Mouse (Mus musculus): ENCODE results near the gene Ap5m1.

The Ap5m1 gene

GRCm38 (mm10) chr14:49127162-49127779 lies 61.4 kb downstream of the Ap5m1 start:
- no peak for DNase-seq (ENCODE audit: low spot score)

GRCm38 (mm10) chr14:49128544-49129263 lies 62.8 kb downstream of the Ap5m1 start:
- DNase-seq (ENCODE audit: low spot score): no peak

GRCm38 (mm10) chr14:49132391-49132790 lies 66.5 kb downstream of the Ap5m1 start:
- DNase-seq (ENCODE audit: low spot score): no peak

- no peak for DNase-seq (ENCODE audit: low spot score)
Measured at GRCm38 (mm10) chr14:49138171-49138570, 72.3 kb downstream of the Ap5m1 start.

- no peak for DNase-seq (ENCODE audit: low spot score)
Measured at GRCm38 (mm10) chr14:49140756-49141155, 74.9 kb downstream of the Ap5m1 start.

Measured in yolk sac, embryonic 10.5 days (tissue).